ENCODE assay signal across 12 mouse cellular contexts in genomic region chr2:70146993-70147581, GRCm38 (mm10).
A peak's percentile ranks its signal among the peaks of the same experiment; 100 is the strongest.
DNase-seq lines count a peak whose midpoint lies in the region; ATAC-seq and TF ChIP-seq lines count a peak whose summit lies in the region.
"Had no signal": no experiment of that assay in that cellular context is flagged by ENCODE, and none has a peak within 500 bp of the region (broad histone marks: within the 10 kb centered on the region; RNA-seq: fewer than 3 reads in every experiment).

No protein-coding gene starts in this region.

- peak; percentile 62 for TF ChIP-seq CTCF in E14TG2a.4 (conservative IDR thresholded peaks at IDR 0.05; ENCODE audit: low read length)
- TF ChIP-seq CTCF in bone marrow, adult 2 months (IDR thresholded peaks at IDR 0.05; ENCODE audit: control insufficient read depth, insufficient read depth, low read length) = peak; percentile 31; the same call in 1 of the 2 replicates

- H3K27ac ChIP-seq in bone marrow, adult 2 months (ENCODE audit: control insufficient read depth, insufficient read depth, low read depth, low read length, poor library complexity) = no peak overlapping the region
- H3K27ac ChIP-seq: heart, embryonic 15.5 days had no signal

- WGBS in bone marrow, adult 2 months = 51% methylated on average over 12 of the region's 12 CpGs

- H3K9me3 ChIP-seq in megakaryocyte, embryonic 14.5 days = no peaks in the 10 kb centered on the region
- no peaks in the 10 kb centered on the region for H3K9me3 ChIP-seq in E14TG2a.4 (ENCODE audit: low read length)
- H3K9me3 ChIP-seq: heart, embryonic 15.5 days had no signal

- intact Hi-C loops in heart, postnatal 36 days (cut with DNase I) = no loop called here

- DNase-seq in naive thymus-derived CD4-positive, alpha-beta T cell, adult 2 months (ENCODE audit: low read depth) = peak; percentile 12
- no peak for DNase-seq in kidney, adult 11 months
- no peak for DNase-seq in heart, postnatal 36 days
- DNase-seq: adrenal gland, postnatal 25 days; cerebellum, adult 9-10 months; kidney, adult 9 months; lung, adult 18-20 months had no signal

- H3K4me3 ChIP-seq in megakaryocyte, embryonic 14.5 days (replicated peaks) = peak overlapping the region; percentile 73
- no peak overlapping the region for H3K4me3 ChIP-seq in E14TG2a.4 (replicated peaks; ENCODE audit: low read length)
- peak overlapping the region; percentile 26 for H3K4me3 ChIP-seq in bone marrow, adult 2 months (replicated peaks; ENCODE audit: control insufficient read depth, low read depth, low read length)
- H3K4me3 ChIP-seq: heart, embryonic 15.5 days had no signal

- H3K36me3 ChIP-seq in megakaryocyte, embryonic 14.5 days (replicated peaks; ENCODE audit: low read length) = no peaks in the 10 kb centered on the region
- no peaks in the 10 kb centered on the region for H3K36me3 ChIP-seq in E14TG2a.4 (ENCODE audit: insufficient read depth, low read length)
- H3K36me3 ChIP-seq: heart, embryonic 15.5 days had no signal

- no peak for ATAC-seq in megakaryocyte, adult 5-6 weeks (ENCODE audit: poor library complexity, severe bottlenecking)

- TF ChIP-seq POLR2A in bone marrow, adult 2 months (IDR thresholded peaks at IDR 0.05; ENCODE audit: borderline replicate concordance, control insufficient read depth, low read depth, low read length) = no peak

- no peaks in the 10 kb centered on the region; the same call in 1 of the 2 replicates for H3K4me1 ChIP-seq in megakaryocyte, embryonic 14.5 days
- peaks cover 23% of the 10 kb centered on the region for H3K4me1 ChIP-seq in E14TG2a.4 (replicated peaks; ENCODE audit: low read depth, low read length)
- H3K4me1 ChIP-seq in bone marrow, adult 2 months (ENCODE audit: control insufficient read depth, insufficient read depth, low read length) = no peaks in the 10 kb centered on the region
- H3K4me1 ChIP-seq: heart, embryonic 15.5 days had no signal

- peaks cover 4% of the 10 kb centered on the region for H3K27me3 ChIP-seq in megakaryocyte, embryonic 14.5 days (replicated peaks)
- no peaks in the 10 kb centered on the region for H3K27me3 ChIP-seq in E14TG2a.4 (ENCODE audit: insufficient read depth, low read length)
- H3K27me3 ChIP-seq: heart, embryonic 15.5 days had no signal
